Mouse (Mus musculus): ENCODE results near the gene Atf2.
"Not testable (repeated sequence)": the region's sequence is repeated elsewhere in the genome, so short reads cannot be mapped to it uniquely, and the experiment has no call there.

The Atf2 gene

DNA sequence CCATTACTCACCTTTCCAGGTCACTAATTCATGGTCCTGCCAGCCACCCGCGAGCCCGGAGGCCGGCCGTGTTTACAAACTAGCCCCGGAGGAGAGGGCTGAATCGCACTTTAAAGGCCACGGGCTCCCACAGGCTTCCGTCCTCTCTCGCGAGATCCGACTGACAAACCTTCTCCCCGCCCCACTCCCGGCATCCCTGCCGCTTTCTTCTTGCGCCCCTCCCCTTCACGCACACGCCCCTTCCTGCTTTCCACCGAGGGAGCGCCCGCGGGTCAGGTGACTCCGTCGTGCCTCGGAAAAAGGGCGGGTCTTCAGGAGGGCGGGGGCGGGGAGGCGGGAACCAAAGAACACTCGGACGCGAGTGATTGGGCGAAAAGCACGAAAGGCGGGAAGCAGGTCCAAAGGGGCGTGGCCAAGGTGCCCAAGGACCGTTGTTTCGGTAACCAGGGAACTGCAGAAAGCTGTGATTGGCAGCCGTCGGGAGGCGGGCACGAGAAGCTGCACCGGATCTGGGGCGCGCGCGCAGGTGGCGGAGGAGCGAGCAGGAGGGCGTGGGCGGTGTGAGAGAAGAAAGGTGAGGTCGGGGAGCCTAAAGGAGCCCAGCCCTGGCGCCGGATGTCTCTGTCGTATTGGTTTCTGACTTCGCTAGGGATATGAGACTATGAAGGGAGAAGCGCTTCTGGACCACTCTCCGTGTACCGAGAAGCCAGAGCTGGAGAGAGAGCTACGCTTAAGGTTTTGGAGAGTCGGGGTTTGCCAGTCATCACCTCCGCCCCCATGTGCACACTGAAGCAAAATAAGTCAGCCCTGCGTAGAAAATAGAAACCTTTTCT, at the start of gene Atf2:
Atf2 (minus strand) TSS at position 176 of the 833 bp plus-strand sequence.
- in situ Hi-C loops (cut with MboI; ENCODE audit: low pct_unique_long_range_greater_than_20kb in 1 of 2, low sequenced_read_pairs in 2 of 2, unreplicated experiment in 1 of 2), result no loop called here

- in situ Hi-C loops (cut with MboI; ENCODE audit: low pct_unique_long_range_greater_than_20kb in 1 of 2, low sequenced_read_pairs in 2 of 2, unreplicated experiment in 1 of 2), result no loop called here
Observed at GRCm38 (mm10) chr2:73941281-73941680, 48.8 kb upstream of the Atf2 start.

GRCm38 (mm10) chr2:73940471-73940870, 48.0 kb upstream of the Atf2 start:
- in situ Hi-C loops (cut with MboI; ENCODE audit: low pct_unique_long_range_greater_than_20kb in 1 of 2, low sequenced_read_pairs in 2 of 2, unreplicated experiment in 1 of 2), result no loop called here

DNA sequence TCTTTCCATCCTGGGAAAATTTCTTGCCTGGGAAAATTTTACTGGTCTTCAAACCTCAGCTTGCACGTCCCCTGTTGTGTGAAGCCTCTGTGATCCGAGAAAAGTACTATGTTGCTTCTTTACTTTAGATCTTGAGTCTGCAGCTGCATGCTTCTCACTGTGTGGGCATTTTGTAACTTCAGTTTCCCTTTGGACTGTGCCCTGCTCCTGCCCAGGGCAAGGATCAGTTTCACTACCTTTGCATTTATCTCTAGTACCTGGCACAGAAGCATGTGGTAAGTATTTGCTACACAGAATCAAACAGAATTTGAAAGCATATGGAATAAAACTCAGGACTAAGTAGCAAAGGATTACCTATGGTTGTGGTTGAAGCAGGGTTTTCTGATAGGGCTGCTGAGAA, 46.5 kb upstream of the Atf2 start:
- in situ Hi-C loops (cut with MboI; ENCODE audit: low pct_unique_long_range_greater_than_20kb in 1 of 2, low sequenced_read_pairs in 2 of 2, unreplicated experiment in 1 of 2), result no loop called here

DNA sequence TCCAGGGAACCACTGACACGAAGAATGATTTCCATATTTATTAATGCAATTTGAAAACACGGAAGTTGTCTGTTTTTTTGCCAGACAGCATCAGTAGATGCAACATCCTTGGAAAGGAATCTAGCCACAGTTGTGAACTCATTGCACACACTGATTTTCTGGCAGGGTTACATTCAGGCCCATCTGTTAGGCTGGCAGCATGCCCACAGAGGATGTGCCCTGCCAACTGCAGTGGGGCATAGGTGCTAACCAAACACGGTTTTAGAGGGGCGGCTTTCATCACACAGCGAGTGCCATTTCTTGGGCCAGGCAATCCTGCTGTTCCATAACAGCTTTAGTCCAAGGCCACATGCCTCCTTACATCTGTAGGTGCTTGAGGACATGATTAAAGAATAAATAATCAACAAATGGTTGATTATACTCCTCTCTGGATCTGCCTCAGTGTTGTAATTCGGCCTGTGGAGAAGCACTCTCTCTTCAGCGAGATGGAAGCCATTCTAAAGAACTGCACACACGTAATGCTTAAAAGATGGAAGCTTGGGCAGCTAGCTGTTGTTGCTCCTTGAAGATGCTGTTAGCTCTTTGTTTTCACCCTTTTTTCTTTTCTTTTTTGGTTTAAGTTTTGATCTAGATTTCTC, 40.4 kb upstream of the Atf2 start:
- in situ Hi-C loops (cut with MboI; ENCODE audit: low pct_unique_long_range_greater_than_20kb in 1 of 2, low sequenced_read_pairs in 2 of 2, unreplicated experiment in 1 of 2), result no loop called here

- in situ Hi-C loops (cut with MboI; ENCODE audit: low pct_unique_long_range_greater_than_20kb in 1 of 2, low sequenced_read_pairs in 2 of 2, unreplicated experiment in 1 of 2), result no loop called here
Observed at GRCm38 (mm10) chr2:73927711-73928110, 35.3 kb upstream of the Atf2 start.

DNA sequence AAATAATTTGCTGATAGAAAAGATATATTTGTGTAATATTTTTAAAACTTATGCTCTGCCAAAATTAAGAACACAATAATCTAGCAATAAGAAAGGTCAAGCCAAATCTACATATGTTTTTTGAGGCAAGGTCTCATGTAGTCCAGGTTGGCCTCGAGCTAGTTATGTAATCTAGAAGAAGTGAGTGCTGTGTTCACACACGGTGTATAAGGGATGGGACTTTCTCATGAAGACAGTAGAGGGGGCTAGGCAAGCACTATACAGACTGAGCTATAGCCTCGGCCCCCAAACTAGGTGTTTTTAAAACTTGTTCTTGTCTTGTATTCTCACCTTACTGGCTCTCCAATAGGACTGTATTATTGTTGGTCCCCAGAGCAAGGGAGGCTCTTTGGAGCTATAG, 33.1 kb upstream of the Atf2 start:
- in situ Hi-C loops (cut with MboI; ENCODE audit: low pct_unique_long_range_greater_than_20kb in 1 of 2, low sequenced_read_pairs in 2 of 2, unreplicated experiment in 1 of 2), result no loop called here

- in situ Hi-C loops (cut with MboI; ENCODE audit: low pct_unique_long_range_greater_than_20kb in 1 of 2, low sequenced_read_pairs in 2 of 2, unreplicated experiment in 1 of 2), result no loop called here
Observed at GRCm38 (mm10) chr2:73925089-73925488, 32.6 kb upstream of the Atf2 start.

- in situ Hi-C loops (cut with MboI; ENCODE audit: low pct_unique_long_range_greater_than_20kb in 1 of 2, low sequenced_read_pairs in 2 of 2, unreplicated experiment in 1 of 2), result no loop called here
Observed at GRCm38 (mm10) chr2:73919642-73920041, 27.2 kb upstream of the Atf2 start.

- in situ Hi-C loops (cut with MboI; ENCODE audit: low pct_unique_long_range_greater_than_20kb in 1 of 2, low sequenced_read_pairs in 2 of 2, unreplicated experiment in 1 of 2), result no loop called here
Observed at GRCm38 (mm10) chr2:73912264-73912663, 19.8 kb upstream of the Atf2 start.

GRCm38 (mm10) chr2:73911175-73911700, 18.8 kb upstream of the Atf2 start, which contains the start of gene Atp5g3:
Gene Atp5g3, minus strand, starts transcription at chr2:73911326.
- in situ Hi-C loops (cut with MboI; ENCODE audit: low pct_unique_long_range_greater_than_20kb in 1 of 2, low sequenced_read_pairs in 2 of 2, unreplicated experiment in 1 of 2), result no loop called here

DNA sequence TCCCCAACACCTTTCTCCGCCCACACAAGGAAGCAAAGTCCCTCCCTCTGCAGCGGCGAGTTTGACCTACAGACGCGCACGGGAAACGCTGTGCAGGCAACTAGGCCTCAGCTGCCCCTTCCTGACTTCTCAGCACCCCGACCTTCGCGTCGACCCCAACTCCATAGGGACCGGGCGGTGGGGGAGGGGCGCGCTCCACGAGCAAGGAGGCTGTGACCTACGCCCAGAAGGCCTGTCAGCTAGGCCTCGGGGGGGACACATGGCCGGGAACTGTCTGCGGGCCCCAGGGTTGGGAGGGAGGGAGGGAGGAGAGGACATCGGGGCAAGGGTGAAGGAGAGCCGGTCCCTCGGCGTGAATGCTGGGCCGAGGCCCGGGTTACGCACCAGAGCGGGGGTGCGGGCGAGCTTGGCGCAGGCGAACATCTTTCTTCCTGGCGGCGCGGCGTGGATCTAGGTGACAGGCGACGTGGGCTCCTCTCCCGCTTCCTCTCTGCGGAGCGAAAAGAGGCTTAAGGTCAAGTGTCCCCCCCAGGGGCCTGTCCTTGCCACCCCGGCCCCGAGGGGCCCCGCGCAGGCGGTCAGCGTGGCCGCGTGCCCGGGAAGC, 18.2 kb upstream of the Atf2 start:
- in situ Hi-C loops (cut with MboI; ENCODE audit: low pct_unique_long_range_greater_than_20kb in 1 of 2, low sequenced_read_pairs in 2 of 2, unreplicated experiment in 1 of 2), result no loop called here

- in situ Hi-C loops (cut with MboI; ENCODE audit: low pct_unique_long_range_greater_than_20kb in 1 of 2, low sequenced_read_pairs in 2 of 2, unreplicated experiment in 1 of 2), result no loop called here
Observed at GRCm38 (mm10) chr2:73909116-73909515, 16.7 kb upstream of the Atf2 start.

DNA sequence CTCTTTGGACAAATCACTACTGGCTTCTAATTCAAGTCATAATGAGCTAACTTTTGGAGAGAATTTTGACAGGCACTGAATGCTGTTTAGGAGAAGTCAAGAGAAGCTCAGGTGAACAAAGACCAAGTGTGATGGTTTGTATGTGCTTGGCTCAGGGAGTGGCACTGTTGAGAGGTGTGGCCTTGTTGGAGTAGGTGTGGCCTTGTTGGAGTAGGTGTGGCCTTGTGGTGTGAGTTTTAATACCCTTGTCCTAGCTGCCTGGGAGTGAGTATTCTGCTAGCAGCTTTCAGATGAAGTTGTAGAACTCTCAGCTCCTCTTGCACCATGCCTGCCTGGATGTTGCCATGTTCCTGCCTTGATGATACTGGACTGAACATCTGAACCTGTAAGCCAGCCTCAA, 12.2 kb upstream of the Atf2 start:
- in situ Hi-C loops (cut with MboI; ENCODE audit: low pct_unique_long_range_greater_than_20kb in 1 of 2, low sequenced_read_pairs in 2 of 2, unreplicated experiment in 1 of 2), result not testable (repeated sequence)

DNA sequence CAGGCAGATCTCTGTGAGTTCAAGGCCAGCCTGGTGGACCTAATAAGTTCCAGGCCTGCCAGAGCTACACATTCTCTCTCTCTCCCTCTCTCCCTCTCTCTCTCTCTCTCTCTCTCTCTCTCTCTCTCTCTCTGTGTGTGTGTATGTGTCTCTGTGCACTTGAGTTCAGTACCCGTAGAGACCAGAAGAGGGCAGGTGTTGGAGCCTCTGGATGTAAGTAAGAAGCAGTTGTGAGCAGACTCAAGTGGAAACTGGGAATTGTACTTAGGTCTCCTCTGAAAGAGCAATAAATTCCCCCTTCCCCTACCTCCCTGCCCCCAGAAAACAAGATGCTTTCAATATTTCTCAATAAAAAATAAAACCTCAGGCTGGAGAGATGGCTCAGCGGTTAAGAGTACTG, 11.1 kb upstream of the Atf2 start:
- in situ Hi-C loops (cut with MboI; ENCODE audit: low pct_unique_long_range_greater_than_20kb in 1 of 2, low sequenced_read_pairs in 2 of 2, unreplicated experiment in 1 of 2), result no loop called here

DNA sequence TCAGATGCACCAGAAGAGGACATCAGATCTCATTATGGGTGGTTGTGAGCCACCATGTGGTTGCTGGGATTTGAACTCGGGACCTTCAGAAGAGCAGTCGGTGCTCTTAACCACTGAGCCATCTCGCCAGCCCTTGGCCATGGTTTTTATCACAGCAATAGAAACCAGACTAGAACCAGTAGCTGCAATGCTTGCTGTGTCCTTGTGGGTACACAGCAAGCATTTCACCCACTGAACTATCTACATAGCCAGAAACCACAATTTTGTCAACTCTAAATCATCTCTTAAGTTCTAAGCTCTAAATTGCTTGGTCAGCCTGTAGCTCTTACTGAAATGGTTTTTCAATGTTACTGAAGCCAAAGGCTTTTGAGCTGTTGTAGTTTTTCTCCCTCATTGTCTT, 9.9 kb upstream of the Atf2 start:
- in situ Hi-C loops (cut with MboI; ENCODE audit: low pct_unique_long_range_greater_than_20kb in 1 of 2, low sequenced_read_pairs in 2 of 2, unreplicated experiment in 1 of 2), result not testable (repeated sequence)

DNA sequence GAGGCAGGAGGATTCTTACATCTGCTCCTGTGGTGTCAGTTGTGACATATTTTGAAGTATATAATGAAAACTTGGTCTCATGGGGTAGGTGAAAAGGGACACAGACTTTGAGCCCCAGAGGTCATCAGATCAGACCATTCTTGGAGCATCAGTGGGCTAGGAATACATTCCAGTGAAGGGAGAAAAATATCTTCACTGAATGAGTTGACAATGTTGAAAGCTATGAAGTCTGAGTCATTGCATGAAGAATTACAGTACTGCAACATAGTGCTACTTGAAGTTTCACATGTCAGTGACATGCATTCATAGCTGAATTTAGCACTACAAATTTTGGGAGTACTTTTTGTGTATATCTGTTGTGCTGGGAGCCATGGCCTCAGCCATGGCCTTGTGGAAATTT, 8.7 kb upstream of the Atf2 start:
- in situ Hi-C loops (cut with MboI; ENCODE audit: low pct_unique_long_range_greater_than_20kb in 1 of 2, low sequenced_read_pairs in 2 of 2, unreplicated experiment in 1 of 2), result no loop called here

DNA sequence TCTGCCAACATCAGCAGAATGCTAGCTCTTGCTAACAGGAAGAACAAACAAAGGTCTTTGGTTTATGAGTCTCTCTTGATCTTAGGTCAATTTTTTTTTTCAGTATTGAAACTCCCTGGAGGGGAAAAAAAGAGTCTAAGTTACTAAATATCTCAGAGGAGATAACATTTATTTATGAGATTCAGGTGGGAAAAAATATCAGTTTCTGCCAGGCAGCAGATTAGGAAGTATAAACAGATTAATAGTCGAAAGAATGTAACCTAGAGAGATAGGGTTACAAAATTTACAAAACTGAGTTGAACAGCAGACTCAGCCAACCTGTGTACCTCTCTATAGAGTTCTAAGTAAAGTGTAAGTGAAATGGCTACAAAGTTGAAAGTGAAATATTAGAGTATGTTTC, 7.9 kb upstream of the Atf2 start:
- in situ Hi-C loops (cut with MboI; ENCODE audit: low pct_unique_long_range_greater_than_20kb in 1 of 2, low sequenced_read_pairs in 2 of 2, unreplicated experiment in 1 of 2), result no loop called here

GRCm38 (mm10) chr2:73896919-73897318, 4.5 kb upstream of the Atf2 start:
- in situ Hi-C loops (cut with MboI; ENCODE audit: low pct_unique_long_range_greater_than_20kb in 1 of 2, low sequenced_read_pairs in 2 of 2, unreplicated experiment in 1 of 2), result not testable (repeated sequence)

Data from mouse embryonic stem cell (cell line).